Mouse (Mus musculus): Measurements from ENCODE around the gene Mmp15.
A peak's percentile ranks its signal among the peaks of the same experiment; 100 is the strongest.

DNA sequence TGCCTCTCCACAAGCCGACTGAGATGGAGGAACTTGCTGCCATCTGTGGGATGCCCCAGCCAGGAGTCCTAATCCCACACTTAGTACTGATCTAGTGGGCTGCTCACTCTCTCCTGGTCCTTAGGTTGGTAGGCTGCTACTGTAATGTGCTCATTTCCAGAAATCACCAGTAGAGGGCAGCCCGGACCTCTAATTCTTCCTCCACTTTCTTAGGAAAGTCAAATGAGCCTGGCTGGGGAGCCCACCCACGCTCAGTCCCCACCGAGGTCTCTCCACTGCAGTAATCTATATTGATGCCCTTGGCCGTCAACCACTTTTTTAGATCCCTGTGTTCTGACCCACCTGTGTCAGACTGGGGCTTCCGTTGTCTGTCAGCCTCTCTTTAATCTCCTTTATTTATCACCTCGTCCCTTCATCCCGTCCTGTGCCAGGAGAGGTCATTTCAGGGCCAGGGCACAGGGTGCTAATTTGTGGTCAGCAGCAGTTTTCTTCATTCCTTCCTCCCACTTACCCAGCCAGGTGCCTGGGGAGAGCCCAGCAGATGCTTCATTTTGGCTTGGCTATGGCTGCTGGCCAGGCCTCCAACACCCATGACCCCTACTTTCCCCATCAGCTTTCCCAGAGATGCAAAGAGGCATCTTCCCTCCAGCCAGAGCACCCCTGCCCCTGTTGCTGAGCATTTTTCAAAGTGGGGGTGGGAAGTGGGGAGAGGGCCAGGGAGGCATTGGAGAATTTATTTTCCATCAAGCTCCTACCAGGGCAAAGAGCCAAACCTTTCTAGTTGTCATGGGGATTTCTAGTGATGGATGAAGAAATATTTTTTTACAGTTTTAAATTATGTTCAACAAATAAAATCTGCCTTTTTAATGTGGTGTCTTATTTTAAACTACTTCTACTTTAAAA lies 5.2 kb upstream of the Mmp15 start:
- TF ChIP-seq CHD2 (IDR thresholded peaks at IDR 0.05; ENCODE audit: low read depth, low read length) (no peak), ZNF384 (IDR thresholded peaks at IDR 0.05; ENCODE audit: low read depth, low read length) (no peak), MAFK (IDR thresholded peaks at IDR 0.05; ENCODE audit: insufficient read depth, low read depth, low read length) (no peak), ZC3H11A (IDR thresholded peaks at IDR 0.05; ENCODE audit: borderline replicate concordance, low read depth, low read length) (peak; percentile 44; the same call in 1 of the 2 replicates), HCFC1 (IDR thresholded peaks at IDR 0.05; ENCODE audit: borderline replicate concordance, insufficient read depth, low read length) (no peak)
